Mouse (Mus musculus) skeletal muscle tissue, postnatal 0 days (tissue): ENCODE results near the gene Olfr467. TPM values are rescaled to one million over a fixed set of nuclear protein-coding genes. Genes with fewer than 3 reads are reported as not detected.

Experiments used
- polyA plus RNA-seq: library from polyadenylated mRNA; unstranded; fragments of >200 nt; fragmentation: Nextera tagmentation; extraction: Ambion mirVana; gene quantifications from 2 replicates; pipeline ENCODE4 v1.2.1, GENCODE M21; 2015

The Olfr467 gene
- polyA plus RNA-seq, result not detected in 2 replicates

DNA sequence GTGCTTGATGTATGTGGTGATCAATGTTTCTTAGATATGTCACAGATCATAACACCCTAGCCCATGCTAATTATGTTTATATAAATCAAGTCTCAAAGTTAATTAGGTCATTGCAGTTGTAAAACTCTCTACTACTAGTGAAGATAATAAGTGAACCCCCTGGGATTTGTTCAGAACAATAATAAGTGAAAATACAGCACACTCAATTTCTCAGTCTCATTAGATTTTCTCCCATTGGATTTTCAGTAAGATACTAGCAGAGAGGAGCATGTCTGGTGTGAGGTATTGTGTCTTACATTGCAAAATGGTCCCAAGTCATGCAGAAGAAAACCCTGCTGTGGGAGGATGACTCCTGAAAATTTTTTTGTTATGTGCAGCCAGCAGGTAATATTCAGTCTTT is at the start of gene Olfr467:
Gene Olfr467, plus strand, starts transcription at position 301 of the 400 bp plus-strand sequence.

GRCm38 (mm10) chr7:107801108-107801507 is 11.0 kb upstream of the Olfr467 start, which contains the start of gene Ovch2:
Gene Ovch2 (minus strand): TSS chr7:107801208.

DNA sequence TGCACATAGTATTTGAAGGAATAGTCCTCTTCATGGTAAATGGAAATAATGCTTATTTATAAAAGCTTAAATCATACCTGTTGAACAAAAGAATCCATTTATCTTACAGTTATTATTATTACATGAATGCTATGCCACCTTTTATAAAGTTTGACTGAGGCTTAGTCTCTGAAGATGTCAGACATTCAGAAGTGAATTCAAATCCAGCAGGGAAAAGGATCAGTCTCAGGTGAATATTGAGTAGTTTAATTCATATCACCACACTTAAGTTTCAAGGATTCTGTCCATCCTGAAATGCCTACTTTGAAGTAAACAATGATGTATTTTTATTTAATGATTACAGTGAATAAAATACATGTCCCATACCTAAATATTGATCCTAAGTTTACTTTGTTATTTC is 13.4 kb downstream of the Olfr467 start, which contains the start of gene Olfr469:
Gene Olfr469, minus strand, starts transcription at position 101 of the 400 bp plus-strand sequence.

GRCm38 (mm10) chr7:107847390-107847789 is 35.3 kb downstream of the Olfr467 start, which contains the start of gene Olfr470:
Gene Olfr470 (minus strand): TSS chr7:107847490.

Other genes starting within 250 kb of the Olfr467 start
- 11.5 and 13.4 TPM in 2 replicates for gene Olfml1, start 244.8 kb upstream of the Olfr467 start, polyA plus RNA-seq
- gene Ppfibp2, start 217.1 kb upstream of the Olfr467 start, polyA plus RNA-seq, result 7.1 and 7.8 TPM in 2 replicates
- not detected in 2 replicates for gene 5330417H12Rik, start 187.1 kb upstream of the Olfr467 start, polyA plus RNA-seq
- gene Cyb5r2, start 54.2 kb upstream of the Olfr467 start, polyA plus RNA-seq, result 0.54 and 0.94 TPM in 2 replicates
- not detected in 2 replicates for gene Ovch2, start 11.1 kb upstream of the Olfr467 start, polyA plus RNA-seq
- not detected in 2 replicates for gene Olfr469, start 13.3 kb downstream of the Olfr467 start, polyA plus RNA-seq
- not detected in 2 replicates for gene Olfr470, start 35.2 kb downstream of the Olfr467 start, polyA plus RNA-seq
- gene Olfr472, start 85.6 kb downstream of the Olfr467 start, polyA plus RNA-seq, result not detected in 2 replicates
- not detected in 2 replicates for gene Olfr473, start 118.2 kb downstream of the Olfr467 start, polyA plus RNA-seq
- not detected in 2 replicates for gene Olfr474, start 142.4 kb downstream of the Olfr467 start, polyA plus RNA-seq
- gene Olfr476, start 152.5 kb downstream of the Olfr467 start, polyA plus RNA-seq, result not detected in 2 replicates
- gene Olfr477, start 174.4 kb downstream of the Olfr467 start, polyA plus RNA-seq, result not detected in 2 replicates
- gene Olfr478, start 221.7 kb downstream of the Olfr467 start, polyA plus RNA-seq, result not detected in 2 replicates
- gene Olfr479, start 238.4 kb downstream of the Olfr467 start, polyA plus RNA-seq, result not detected in 2 replicates